Mouse (Mus musculus): ENCODE results near the gene Gm20388. TPM values are rescaled to one million over a fixed set of nuclear protein-coding genes. Genes with fewer than 3 reads are reported as not detected.
A peak's percentile ranks its signal among the peaks of the same experiment; 100 is the strongest.

The Gm20388 gene
- polyA plus RNA-seq, 1 experiment, result 59.3 TPM

- TF ChIP-seq CTCF (IDR thresholded peaks at IDR 0.05; ENCODE audit: borderline replicate concordance, extremely low read depth, insufficient read depth, insufficient read length) (no peak), POLR2A (IDR thresholded peaks at IDR 0.05; ENCODE audit: borderline replicate concordance, extremely low read depth, insufficient read depth, insufficient read length, poor library complexity, severe bottlenecking) (no peak)
- DNase-seq (ENCODE audit: low read depth), result no peak
These were observed 3051.4 kb downstream of the Gm20388 start for GRCm38 (mm10) chr8:122962046-122962445.

- DNase-seq (ENCODE audit: low read depth), result no peak
- TF ChIP-seq CTCF (IDR thresholded peaks at IDR 0.05; ENCODE audit: borderline replicate concordance, extremely low read depth, insufficient read depth, insufficient read length), result no peak
- TF ChIP-seq POLR2A (IDR thresholded peaks at IDR 0.05; ENCODE audit: borderline replicate concordance, extremely low read depth, insufficient read depth, insufficient read length, poor library complexity, severe bottlenecking), result no peak
These were observed 3056.0 kb downstream of the Gm20388 start for GRCm38 (mm10) chr8:122966638-122967037.

GRCm38 (mm10) chr8:122968145-122968544 is 3057.5 kb downstream of the Gm20388 start:
- peak; percentile 25 for DNase-seq (ENCODE audit: low read depth)
- TF ChIP-seq CTCF (IDR thresholded peaks at IDR 0.05; ENCODE audit: borderline replicate concordance, extremely low read depth, insufficient read depth, insufficient read length), result no peak
- no peak for TF ChIP-seq POLR2A (IDR thresholded peaks at IDR 0.05; ENCODE audit: borderline replicate concordance, extremely low read depth, insufficient read depth, insufficient read length, poor library complexity, severe bottlenecking)

- no peak for TF ChIP-seq CTCF (IDR thresholded peaks at IDR 0.05; ENCODE audit: borderline replicate concordance, extremely low read depth, insufficient read depth, insufficient read length)
- no peak for TF ChIP-seq POLR2A (IDR thresholded peaks at IDR 0.05; ENCODE audit: borderline replicate concordance, extremely low read depth, insufficient read depth, insufficient read length, poor library complexity, severe bottlenecking)
- DNase-seq (ENCODE audit: low read depth), result no peak
These were observed 3059.5 kb downstream of the Gm20388 start for GRCm38 (mm10) chr8:122969964-122970620.

GRCm38 (mm10) chr8:122976046-122976445 is 3065.4 kb downstream of the Gm20388 start:
- TF ChIP-seq CTCF (IDR thresholded peaks at IDR 0.05; ENCODE audit: borderline replicate concordance, extremely low read depth, insufficient read depth, insufficient read length) (no peak), POLR2A (IDR thresholded peaks at IDR 0.05; ENCODE audit: borderline replicate concordance, extremely low read depth, insufficient read depth, insufficient read length, poor library complexity, severe bottlenecking) (no peak)
- no peak for DNase-seq (ENCODE audit: low read depth)

GRCm38 (mm10) chr8:122979424-122979823 is 3068.8 kb downstream of the Gm20388 start:
- no peak for TF ChIP-seq POLR2A (IDR thresholded peaks at IDR 0.05; ENCODE audit: borderline replicate concordance, extremely low read depth, insufficient read depth, insufficient read length, poor library complexity, severe bottlenecking)
- TF ChIP-seq CTCF (IDR thresholded peaks at IDR 0.05; ENCODE audit: borderline replicate concordance, extremely low read depth, insufficient read depth, insufficient read length), result no peak
- no peak for DNase-seq (ENCODE audit: low read depth)

GRCm38 (mm10) chr8:122979865-122980509 is 3069.3 kb downstream of the Gm20388 start:
- TF ChIP-seq POLR2A (IDR thresholded peaks at IDR 0.05; ENCODE audit: borderline replicate concordance, extremely low read depth, insufficient read depth, insufficient read length, poor library complexity, severe bottlenecking) (no peak), CTCF (IDR thresholded peaks at IDR 0.05; ENCODE audit: borderline replicate concordance, extremely low read depth, insufficient read depth, insufficient read length) (no peak)
- DNase-seq (ENCODE audit: low read depth), result no peak

GRCm38 (mm10) chr8:122981646-122982045 is 3071.0 kb downstream of the Gm20388 start:
- no peak for TF ChIP-seq POLR2A (IDR thresholded peaks at IDR 0.05; ENCODE audit: borderline replicate concordance, extremely low read depth, insufficient read depth, insufficient read length, poor library complexity, severe bottlenecking)

GRCm38 (mm10) chr8:122983178-122983942 is 3072.7 kb downstream of the Gm20388 start:
- no peak for DNase-seq (ENCODE audit: low read depth)
- no peak for TF ChIP-seq CTCF (IDR thresholded peaks at IDR 0.05; ENCODE audit: borderline replicate concordance, extremely low read depth, insufficient read depth, insufficient read length)

More at GRCm38 (mm10) chr8:122981646-122982045, 3071.0 kb downstream of the Gm20388 start:
- no peak for DNase-seq (ENCODE audit: low read depth)

GRCm38 (mm10) chr8:122984175-122984574 is 3073.5 kb downstream of the Gm20388 start:
- TF ChIP-seq CTCF (IDR thresholded peaks at IDR 0.05; ENCODE audit: borderline replicate concordance, extremely low read depth, insufficient read depth, insufficient read length), result no peak
- TF ChIP-seq POLR2A (IDR thresholded peaks at IDR 0.05; ENCODE audit: borderline replicate concordance, extremely low read depth, insufficient read depth, insufficient read length, poor library complexity, severe bottlenecking), result no peak
- DNase-seq (ENCODE audit: low read depth), result no peak

- TF ChIP-seq POLR2A (IDR thresholded peaks at IDR 0.05; ENCODE audit: borderline replicate concordance, extremely low read depth, insufficient read depth, insufficient read length, poor library complexity, severe bottlenecking) (no peak), CTCF (IDR thresholded peaks at IDR 0.05; ENCODE audit: borderline replicate concordance, extremely low read depth, insufficient read depth, insufficient read length) (no peak)
These were observed 3076.0 kb downstream of the Gm20388 start for GRCm38 (mm10) chr8:122986501-122987184.

More at GRCm38 (mm10) chr8:122986501-122987184, 3076.0 kb downstream of the Gm20388 start:
- no peak for DNase-seq (ENCODE audit: low read depth)

Data from brain, embryonic 14.5 days (tissue).